Mouse (Mus musculus) B cell, adult 62 days (primary cell): ENCODE data around the gene Pear1. TPM values are rescaled to one million over a fixed set of nuclear protein-coding genes. Genes with fewer than 3 reads are reported as not detected.

Experiments
- total RNA-seq: library from RNA; stranded (reverse); gene quantifications from 4 replicates; pipeline ENCODE4 v1.2.4, GENCODE M21; 2023

The Pear1 gene
- 21.5 to 26.1 TPM (median 23.9 TPM) in 4 replicates for total RNA-seq

DNA sequence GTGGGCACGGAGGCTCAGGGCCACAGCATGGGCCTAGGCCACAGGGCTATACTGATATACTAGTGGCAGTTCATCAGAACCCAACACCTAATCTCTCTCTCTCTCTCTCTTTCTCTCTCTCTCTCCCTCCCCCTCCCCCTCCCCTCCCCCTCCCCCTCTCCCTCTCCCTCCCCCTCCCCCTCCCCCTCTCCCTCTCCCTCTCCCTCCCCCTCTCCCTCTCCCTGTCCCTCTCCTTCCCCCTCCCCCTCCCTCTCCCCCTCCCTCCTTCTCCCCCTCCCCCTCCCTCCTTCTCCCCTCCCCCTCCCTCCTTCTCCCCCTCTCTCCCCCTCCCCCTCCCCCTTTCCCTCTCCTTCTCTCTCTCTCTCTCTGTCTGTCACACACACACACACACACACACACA is at the start of gene Pear1:
Gene Pear1 (minus strand): TSS at position 101 of the 400 bp plus-strand sequence.

GRCm38 (mm10) chr3:87846650-87847110 is 22.6 kb upstream of the Pear1 start, which contains the start of gene Sh2d2a:
Gene Sh2d2a, plus strand, starts transcription at chr3:87846755.

GRCm38 (mm10) chr3:87796736-87797334 is 27.3 kb downstream of the Pear1 start, which contains the start of gene Insrr:
Gene Insrr, plus strand, starts transcription at chr3:87796951.

GRCm38 (mm10) chr3:87794922-87795325 is 29.2 kb downstream of the Pear1 start, which contains the start of gene Ntrk1:
Gene Ntrk1, minus strand, starts transcription at chr3:87795162.

DNA sequence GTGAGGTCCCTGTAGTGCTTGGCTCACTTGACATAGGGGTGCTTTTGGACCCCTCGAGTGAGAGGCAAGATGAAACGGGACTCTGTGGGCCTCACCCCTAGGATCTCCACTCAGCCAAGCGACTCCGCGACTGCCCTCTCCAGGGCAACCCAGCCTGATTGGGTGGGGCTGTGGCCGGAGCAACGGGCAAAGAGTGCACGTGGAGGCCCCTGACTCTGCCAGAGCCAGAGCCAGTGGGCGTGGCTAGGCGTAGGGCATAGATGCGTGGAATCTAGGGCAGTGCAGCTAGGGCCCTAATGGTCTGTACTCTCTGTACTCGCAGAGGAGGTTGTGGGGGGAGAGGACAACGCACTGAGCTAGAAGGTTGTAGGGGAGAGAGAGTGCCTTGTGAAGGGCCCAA is 75.7 kb downstream of the Pear1 start, which contains the start of gene Lrrc71:
Gene Lrrc71 (minus strand): TSS at position 195 of the 400 bp plus-strand sequence.

Other genes with a start within 250 kb of the Pear1 start
- 29.3 to 30.7 TPM (median 29.8 TPM) in 4 replicates for gene Arhgef11, start 206.7 kb downstream of the Pear1 start, total RNA-seq
- 0.38 to 0.92 TPM (median 0.46 TPM) in 3 of 4 replicates, not detected in the other for gene Lrrc71, start 75.7 kb downstream of the Pear1 start, total RNA-seq
- not detected in 4 replicates for gene Ntrk1, start 29.1 kb downstream of the Pear1 start, total RNA-seq
- 0.21 to 0.24 TPM in 2 of 4 replicates, not detected in the others for gene Insrr, start 27.4 kb downstream of the Pear1 start, total RNA-seq
- 25.2 to 31.8 TPM (median 27.6 TPM) in 4 replicates for gene Sh2d2a, start 22.4 kb upstream of the Pear1 start, total RNA-seq
- 53.9 to 58.5 TPM (median 54.9 TPM) in 4 replicates for gene Prcc, start 61.3 kb upstream of the Pear1 start, total RNA-seq
- 64.9 to 76.1 TPM (median 71.6 TPM) in 4 replicates for gene Hdgf, start 82.0 kb upstream of the Pear1 start, total RNA-seq
- gene Mrpl24, start 95.2 kb upstream of the Pear1 start, total RNA-seq, result 124 to 137 TPM (median 134 TPM) in 4 replicates
- gene Isg20l2, start 106.0 kb upstream of the Pear1 start, total RNA-seq, result 62.5 to 66.0 TPM (median 64.2 TPM) in 4 replicates
- gene Rrnad1, start 106.4 kb upstream of the Pear1 start, total RNA-seq, result 28.2 to 36.3 TPM (median 31.4 TPM) in 4 replicates
- 0.63 to 2.6 TPM (median 1.7 TPM) in 4 replicates for gene Crabp2, start 124.4 kb upstream of the Pear1 start, total RNA-seq
- gene Nes, start 146.8 kb upstream of the Pear1 start, total RNA-seq, result not detected in 4 replicates
- not detected in 4 replicates for gene Bcan, start 175.9 kb upstream of the Pear1 start, total RNA-seq
- not detected in 4 replicates for gene Hapln2, start 203.3 kb upstream of the Pear1 start, total RNA-seq
- 10.8 to 17.6 TPM (median 14.2 TPM) in 4 replicates for gene Gpatch4, start 218.8 kb upstream of the Pear1 start, total RNA-seq
- gene Naxe, start 234.2 kb upstream of the Pear1 start, total RNA-seq, result 23.2 to 29.5 TPM (median 26.4 TPM) in 4 replicates